Mouse (Mus musculus) liver, embryonic 15.5 days (tissue): ENCODE measurements around the gene Grm6. TPM values are rescaled to one million over a fixed set of nuclear protein-coding genes. Genes with fewer than 3 reads are reported as not detected.

Source experiments
- ATAC-seq: fragments of 200-750 bp; cut with Nextera tagmentation; 2 replicates; pipeline ENCODE4 v1.8.0; 2017; ENCODE audit warnings: moderate number of reproducible peaks, mild to moderate bottlenecking, moderate library complexity; ENCODE audit not compliant: insufficient read depth
- H3K27ac ChIP-seq: fragments of 300-500 bp; sonication (generic); replicated peaks from 2 replicates; pipeline ENCODE4 v1.5.1; 2015; ENCODE audit warnings: mild to moderate bottlenecking, inconsistent platforms
- H3K27me3 ChIP-seq: fragments of 300-500 bp; sonication (generic); 2 replicates; pipeline ENCODE4 v1.6.1; 2015; ENCODE audit warnings: mild to moderate bottlenecking, inconsistent platforms
- H3K36me3 ChIP-seq: fragments of 300-500 bp; sonication (generic); replicated peaks from 2 replicates; pipeline ENCODE4 v1.6.1; 2015; ENCODE audit warnings: moderate library complexity, mild to moderate bottlenecking, inconsistent platforms
- H3K4me1 ChIP-seq: fragments of 300-500 bp; sonication (generic); replicated peaks from 2 replicates; pipeline ENCODE4 v1.6.1; 2015; ENCODE audit warnings: inconsistent platforms
- H3K4me2 ChIP-seq: fragments of 300-500 bp; sonication (generic); 2 replicates; pipeline ENCODE4 v1.6.1; 2015; ENCODE audit warnings: moderate library complexity, mild to moderate bottlenecking, inconsistent platforms
- H3K4me3 ChIP-seq: fragments of 300-500 bp; sonication (generic); replicated peaks from 2 replicates; pipeline ENCODE4 v1.5.1; 2015; ENCODE audit warnings: mild to moderate bottlenecking, inconsistent platforms
- H3K9ac ChIP-seq: fragments of 300-500 bp; sonication (generic); 2 replicates; pipeline ENCODE4 v1.6.1; 2015; ENCODE audit warnings: moderate library complexity, mild to moderate bottlenecking, inconsistent platforms
- H3K9me3 ChIP-seq: fragments of 300-500 bp; sonication (generic); replicated peaks from 2 replicates; pipeline ENCODE4 v1.6.1; 2016; ENCODE audit warnings: inconsistent platforms
- WGBS: fragments of 180-500 bp; shearing (Covaris S2); methylation state at CpG from one replicate; pipeline ENCODE4 v1.1.7; 2015; ENCODE audit warnings: mixed read lengths; ENCODE audit not compliant: insufficient replicate concordance; 5-methylcytosine and 5-hydroxymethylcytosine counted together
- polyA plus RNA-seq: library from polyadenylated mRNA; unstranded; fragments of >200 nt; fragmentation: Nextera tagmentation; extraction: Ambion mirVana; gene quantifications from 2 replicates; pipeline ENCODE4 v1.2.1, GENCODE M21; 2015

Gene Grm6
- polyA plus RNA-seq, 1 experiment from 2014 or later = 0.17 TPM

GRCm38 (mm10) chr11:50850989-50851601 is 610 bp downstream of the Grm6 start:
- Histone ChIP-seq H3K4me3 (0 out of 2 replicates have a peak overlapping the region, but pooled peaks have one; percentile 18), H3K4me2 (peak overlapping the region; percentile 48), H3K27me3 (peaks cover 61% of the 10 kb centered on the region), H3K9me3 (no peaks in the 10 kb centered on the region), H3K9ac (no peak overlapping the region), H3K4me1 (no peaks in the 10 kb centered on the region; the same call in 1 of the 2 replicates), H3K27ac (no peak overlapping the region), H3K36me3 (no peaks in the 10 kb centered on the region)
- under 1% methylated on average over 67 of the region's 72 CpGs for WGBS
- ATAC-seq = no peak

GRCm38 (mm10) chr11:50878641-50879040 is 28.2 kb downstream of the Grm6 start:
- Histone ChIP-seq H3K9ac (no peak overlapping the region), H3K4me1 (no peaks in the 10 kb centered on the region), H3K36me3 (peaks cover 5% of the 10 kb centered on the region; the same call in 1 of the 2 replicates), H3K4me2 (no peak overlapping the region), H3K27ac (no peak overlapping the region), H3K4me3 (no peak overlapping the region), H3K27me3 (no peaks in the 10 kb centered on the region), H3K9me3 (no peaks in the 10 kb centered on the region)
- no peak for ATAC-seq
- WGBS = 65% methylated on average over 3 of the region's 3 CpGs

- Histone ChIP-seq H3K36me3 (no peaks in the 10 kb centered on the region), H3K4me2 (no peak overlapping the region), H3K9ac (no peak overlapping the region), H3K9me3 (no peaks in the 10 kb centered on the region), H3K27me3 (no peaks in the 10 kb centered on the region), H3K4me3 (no peak overlapping the region), H3K4me1 (no peaks in the 10 kb centered on the region), H3K27ac (no peak overlapping the region)
- ATAC-seq = no peak
- 42% methylated on average over 3 of the region's 3 CpGs for WGBS
Observed at GRCm38 (mm10) chr11:50883756-50884155, 33.3 kb downstream of the Grm6 start.

- 49% methylated on average over 8 of the region's 8 CpGs for WGBS
- Histone ChIP-seq H3K9ac (no peak overlapping the region), H3K27ac (no peak overlapping the region), H3K4me1 (no peaks in the 10 kb centered on the region), H3K36me3 (no peaks in the 10 kb centered on the region), H3K27me3 (no peaks in the 10 kb centered on the region), H3K9me3 (no peaks in the 10 kb centered on the region), H3K4me3 (no peak overlapping the region), H3K4me2 (peak overlapping the region; percentile 54; the same call in 1 of the 2 replicates)
- no peak for ATAC-seq
Observed at GRCm38 (mm10) chr11:50886231-50886932, 35.9 kb downstream of the Grm6 start.

- Histone ChIP-seq H3K36me3 (no peaks in the 10 kb centered on the region), H3K27me3 (no peaks in the 10 kb centered on the region), H3K4me1 (no peaks in the 10 kb centered on the region), H3K9me3 (no peaks in the 10 kb centered on the region), H3K4me3 (peak overlapping the region; percentile 30), H3K9ac (no peak overlapping the region), H3K27ac (no peak overlapping the region), H3K4me2 (peak overlapping the region; percentile 54)
- 14% methylated on average over 10 of the region's 10 CpGs for WGBS
- ATAC-seq = no peak
Observed at GRCm38 (mm10) chr11:50886933-50887293, 36.4 kb downstream of the Grm6 start.

GRCm38 (mm10) chr11:50887390-50888128 is 37.1 kb downstream of the Grm6 start, which contains the start of gene Zfp454:
Gene Zfp454 (minus strand): TSS chr11:50887651.
- Histone ChIP-seq H3K4me2 (peak within 1 kb of the TSS; percentile 54), H3K4me1 (no peaks in the 10 kb centered on the region), H3K4me3 (peak within 1 kb of the TSS; percentile 30), H3K27me3 (no peaks in the 10 kb centered on the region), H3K9me3 (no peaks in the 10 kb centered on the region), H3K27ac (no peak within 1 kb of the TSS), H3K36me3 (no peaks in the 10 kb centered on the region), H3K9ac (no peak within 1 kb of the TSS)
- ATAC-seq = peak; percentile 44; the same call in 1 of the 2 replicates
- 6% methylated on average over 26 of the region's 26 CpGs for WGBS

GRCm38 (mm10) chr11:50892441-50892840 is 42.0 kb downstream of the Grm6 start:
- 37% methylated on average over 2 of the region's 2 CpGs for WGBS
- Histone ChIP-seq H3K4me1 (no peaks in the 10 kb centered on the region), H3K4me2 (no peak overlapping the region), H3K27me3 (no peaks in the 10 kb centered on the region), H3K4me3 (no peak overlapping the region), H3K36me3 (no peaks in the 10 kb centered on the region), H3K9me3 (no peaks in the 10 kb centered on the region), H3K9ac (no peak overlapping the region), H3K27ac (no peak overlapping the region)
- ATAC-seq = no peak

GRCm38 (mm10) chr11:50897359-50897758 is 46.9 kb downstream of the Grm6 start:
- Histone ChIP-seq H3K27me3 (no peaks in the 10 kb centered on the region), H3K4me1 (no peaks in the 10 kb centered on the region), H3K36me3 (peaks cover 21% of the 10 kb centered on the region), H3K9me3 (peaks cover 17% of the 10 kb centered on the region), H3K4me3 (no peak overlapping the region), H3K9ac (no peak overlapping the region), H3K4me2 (no peak overlapping the region), H3K27ac (no peak overlapping the region)
- 42% methylated on average over 1 of the region's 1 CpGs for WGBS
- ATAC-seq = no peak

- H3K9me3 ChIP-seq = no peaks in the 10 kb centered on the region
- H3K4me3 ChIP-seq = no peak overlapping the region
- no peaks in the 10 kb centered on the region for H3K4me1 ChIP-seq
- no peak overlapping the region for H3K27ac ChIP-seq
- ATAC-seq = no peak
- H3K27me3 ChIP-seq = no peaks in the 10 kb centered on the region
- H3K36me3 ChIP-seq = peaks cover 58% of the 10 kb centered on the region
- 76% methylated on average over 5 of the region's 5 CpGs for WGBS
- H3K9ac ChIP-seq = no peak overlapping the region
- no peak overlapping the region for H3K4me2 ChIP-seq
Observed at GRCm38 (mm10) chr11:50908136-50908535, 57.7 kb downstream of the Grm6 start.

GRCm38 (mm10) chr11:50913301-50913700 is 62.8 kb downstream of the Grm6 start:
- Histone ChIP-seq H3K9ac (no peak overlapping the region), H3K36me3 (peaks cover 21% of the 10 kb centered on the region), H3K27ac (no peak overlapping the region), H3K4me2 (no peak overlapping the region), H3K4me1 (no peaks in the 10 kb centered on the region; the same call in 1 of the 2 replicates), H3K4me3 (no peak overlapping the region), H3K9me3 (no peaks in the 10 kb centered on the region), H3K27me3 (no peaks in the 10 kb centered on the region)
- 66% methylated on average over 1 of the region's 1 CpGs for WGBS
- no peak for ATAC-seq

- H3K36me3 ChIP-seq = peaks cover 18% of the 10 kb centered on the region
- 70% methylated on average over 3 of the region's 3 CpGs for WGBS
Observed at GRCm38 (mm10) chr11:50914461-50914860, 64.0 kb downstream of the Grm6 start.

More at GRCm38 (mm10) chr11:50914461-50914860, 64.0 kb downstream of the Grm6 start:
- no peak overlapping the region for H3K9ac ChIP-seq
- no peak overlapping the region for H3K4me2 ChIP-seq
- no peak overlapping the region for H3K4me3 ChIP-seq
- H3K4me1 ChIP-seq = no peaks in the 10 kb centered on the region; the same call in 1 of the 2 replicates
- no peaks in the 10 kb centered on the region for H3K27me3 ChIP-seq
- no peaks in the 10 kb centered on the region for H3K9me3 ChIP-seq
- no peak for ATAC-seq
- H3K27ac ChIP-seq = no peak overlapping the region
